Mouse (Mus musculus): ENCODE results near the gene Def8.

DNA sequence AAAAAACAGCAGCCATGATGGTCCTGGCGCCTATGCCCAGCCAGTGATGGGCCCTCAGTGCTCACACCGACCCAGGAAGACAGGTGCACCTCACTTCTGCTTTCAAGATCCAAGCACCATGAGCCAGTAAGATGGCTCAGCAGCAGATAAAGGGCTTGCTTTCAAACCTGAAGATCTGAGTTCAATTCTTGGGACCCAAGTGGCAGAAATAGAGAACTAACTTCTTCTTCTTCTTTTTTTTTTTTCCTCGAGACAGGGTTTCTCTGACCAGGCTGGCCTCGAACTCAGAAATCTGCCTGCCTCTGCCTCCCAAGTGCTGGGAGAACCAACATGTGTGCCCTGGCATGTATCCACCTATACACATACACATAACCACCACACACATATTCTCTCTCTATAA lies 3.6 kb upstream of the Def8 start:
- no peak for TF ChIP-seq CTCF (IDR thresholded peaks at IDR 0.05)
- TF ChIP-seq EP300 (IDR thresholded peaks at IDR 0.05; ENCODE audit: insufficient read depth, low read depth, low read length) = no peak

Data from heart, adult 2 months (tissue).